Mouse (Mus musculus): ENCODE measurements at regions not wholly inside any gene's neighbourhood (a gene's known extent, or its start where the extent isn't known, plus 50 kb on each side); places are given as distances from the start of the nearest gene placed in this dataset.
"Not testable (repeated sequence)": the region's sequence is repeated elsewhere in the genome, so short reads cannot be mapped to it uniquely, and the experiment has no call there.

- ChIA-PET POLR2A (no interaction called here), CTCF (no interaction called here)
- DNase-seq (ENCODE audit: low read depth, low spot score), result no peak
- in situ Hi-C loops (cut with MboI; ENCODE audit: low pct_unique_long_range_greater_than_20kb), result no loop called here
- H3K27me3 ChIP-seq, result no peaks in the 10 kb centered on the region
- no peak for ATAC-seq
- TF ChIP-seq CTCF (IDR thresholded peaks at IDR 0.05), result no peak
Observed at GRCm38 (mm10) chr12:106310585-106311319, 300.7 kb downstream of the Vrk1 start.

GRCm38 (mm10) chr12:106311320-106311825 lies 301.3 kb downstream of the Vrk1 start:
- ChIA-PET CTCF (no interaction called here), POLR2A (no interaction called here)
- DNase-seq (ENCODE audit: low read depth, low spot score) (no peak), ATAC-seq (no peak)
- in situ Hi-C loops (cut with MboI; ENCODE audit: low pct_unique_long_range_greater_than_20kb), result no loop called here
- no peak for TF ChIP-seq CTCF (IDR thresholded peaks at IDR 0.05)
- no peaks in the 10 kb centered on the region for H3K27me3 ChIP-seq

GRCm38 (mm10) chr12:106311831-106312600 lies 302.0 kb downstream of the Vrk1 start:
- H3K27me3 ChIP-seq, result no peaks in the 10 kb centered on the region
- POLR2A ChIA-PET, result no interaction called here
- no peak for TF ChIP-seq CTCF (IDR thresholded peaks at IDR 0.05)
- in situ Hi-C loops (cut with MboI; ENCODE audit: low pct_unique_long_range_greater_than_20kb), result no loop called here
- no peak for ATAC-seq
- no peak for DNase-seq (ENCODE audit: low read depth, low spot score)
- CTCF ChIA-PET, result no interaction called here

GRCm38 (mm10) chr12:106317738-106318137 lies 307.7 kb downstream of the Vrk1 start:
- ATAC-seq (no peak), DNase-seq (ENCODE audit: low read depth, low spot score) (no peak)
- no peak for TF ChIP-seq CTCF (IDR thresholded peaks at IDR 0.05)
- in situ Hi-C loops (cut with MboI; ENCODE audit: low pct_unique_long_range_greater_than_20kb), result no loop called here
- CTCF ChIA-PET, result no interaction called here
- peaks cover 2% of the 10 kb centered on the region for H3K27me3 ChIP-seq
- POLR2A ChIA-PET, result no interaction called here

- ATAC-seq (no peak), DNase-seq (ENCODE audit: low read depth, low spot score) (no peak)
- in situ Hi-C loops (cut with MboI; ENCODE audit: low pct_unique_long_range_greater_than_20kb), result no loop called here
- ChIA-PET POLR2A (no interaction called here), CTCF (no interaction called here)
- H3K27me3 ChIP-seq, result peaks cover 13% of the 10 kb centered on the region
- no peak for TF ChIP-seq CTCF (IDR thresholded peaks at IDR 0.05)
Observed at GRCm38 (mm10) chr12:106321511-106321910, 311.5 kb downstream of the Vrk1 start.

GRCm38 (mm10) chr12:106326611-106327010 lies 316.6 kb downstream of the Vrk1 start:
- no peak for ATAC-seq
- in situ Hi-C loops (cut with MboI; ENCODE audit: low pct_unique_long_range_greater_than_20kb), result no loop called here
- peaks cover 15% of the 10 kb centered on the region for H3K27me3 ChIP-seq
- DNase-seq (ENCODE audit: low read depth, low spot score), result no peak
- CTCF ChIA-PET, result no interaction called here
- no peak for TF ChIP-seq CTCF (IDR thresholded peaks at IDR 0.05)
- POLR2A ChIA-PET, result no interaction called here

GRCm38 (mm10) chr12:106327351-106327750 lies 317.3 kb downstream of the Vrk1 start:
- TF ChIP-seq CTCF (IDR thresholded peaks at IDR 0.05), result no peak
- ATAC-seq (no peak), DNase-seq (ENCODE audit: low read depth, low spot score) (no peak)
- ChIA-PET CTCF (no interaction called here), POLR2A (no interaction called here)
- in situ Hi-C loops (cut with MboI; ENCODE audit: low pct_unique_long_range_greater_than_20kb), result no loop called here
- H3K27me3 ChIP-seq, result peaks cover 15% of the 10 kb centered on the region

- ChIA-PET CTCF (no interaction called here), POLR2A (no interaction called here)
- ATAC-seq, result no peak
Observed at GRCm38 (mm10) chr12:106357867-106358266, 347.8 kb downstream of the Vrk1 start.

GRCm38 (mm10) chr12:106361646-106362045 lies 351.6 kb downstream of the Vrk1 start:
- H3K27me3 ChIP-seq; CTCF ChIA-PET; DNase-seq (ENCODE audit: low read depth, low spot score); in situ Hi-C loops (cut with MboI; ENCODE audit: low pct_unique_long_range_greater_than_20kb); ATAC-seq; POLR2A ChIA-PET: not testable (repeated sequence)

More at GRCm38 (mm10) chr12:106357867-106358266, 347.8 kb downstream of the Vrk1 start:
- DNase-seq (ENCODE audit: low read depth, low spot score), result no peak
- H3K27me3 ChIP-seq, result no peaks in the 10 kb centered on the region
- TF ChIP-seq CTCF (IDR thresholded peaks at IDR 0.05), result no peak
- in situ Hi-C loops (cut with MboI; ENCODE audit: low pct_unique_long_range_greater_than_20kb), result no loop called here

GRCm38 (mm10) chr12:106374840-106375375 lies 364.9 kb downstream of the Vrk1 start:
- peaks cover 9% of the 10 kb centered on the region for H3K27me3 ChIP-seq
- ChIA-PET POLR2A (no interaction called here), CTCF (no interaction called here)
- TF ChIP-seq CTCF (IDR thresholded peaks at IDR 0.05), result no peak
- in situ Hi-C loops (cut with MboI; ENCODE audit: low pct_unique_long_range_greater_than_20kb), result no loop called here
- no peak for ATAC-seq
- no peak for DNase-seq (ENCODE audit: low read depth, low spot score)

- peaks cover 9% of the 10 kb centered on the region for H3K27me3 ChIP-seq
- no peak for TF ChIP-seq CTCF (IDR thresholded peaks at IDR 0.05)
- in situ Hi-C loops (cut with MboI; ENCODE audit: low pct_unique_long_range_greater_than_20kb), result no loop called here
- DNase-seq (ENCODE audit: low read depth, low spot score) (no peak), ATAC-seq (no peak)
- ChIA-PET CTCF (no interaction called here), POLR2A (no interaction called here)
Observed at GRCm38 (mm10) chr12:106375886-106376285, 365.9 kb downstream of the Vrk1 start.

Measured in Patski (cell line).